In genomic region chr19:5367455-5367854, GRCm38 (mm10) we compare ENCODE assay signal across 9 mouse cellular contexts. TPM values are rescaled to one million over a fixed set of nuclear protein-coding genes. Genes with fewer than 3 reads are reported as not detected.
DNase-seq lines count a peak whose midpoint lies in the region; ATAC-seq and TF ChIP-seq lines count a peak whose summit lies in the region.
"Had no signal": no experiment of that assay in that cellular context is flagged by ENCODE, and none has a peak within 500 bp of the region (broad histone marks: within the 10 kb centered on the region; RNA-seq: fewer than 3 reads in every experiment).

No protein-coding gene starts in this region.

- no peak; the same call in 1 of the 2 replicates for TF ChIP-seq CTCF in left cerebral cortex, adult 2 months (IDR thresholded peaks at IDR 0.05)

- DNase-seq in left cerebral cortex, adult 2 months (ENCODE audit: extremely low spot score in 1 of 2, low spot score in 2 of 2): no peak
- no peak for DNase-seq in left cerebral cortex, postnatal 25 days (ENCODE audit: low spot score in 2 of 2)
- DNase-seq in adipocyte (ENCODE audit: low spot score): peak; percentile 45
- DNase-seq in cerebellum, adult 9-11 months: no peak
- DNase-seq in left cerebral cortex, adult 18-20 months (ENCODE audit: low spot score in 2 of 2): no peak

- peaks cover 23% of the 10 kb centered on the region for H3K4me1 ChIP-seq in hindbrain, embryonic 12.5 days
- peaks cover 24% of the 10 kb centered on the region for H3K4me1 ChIP-seq in midbrain, embryonic 13.5 days (replicated peaks)

- H3K36me3 ChIP-seq in hindbrain, embryonic 12.5 days: peaks cover 60% of the 10 kb centered on the region
- H3K36me3 ChIP-seq in midbrain, embryonic 13.5 days: peaks cover 62% of the 10 kb centered on the region

- no peak for ATAC-seq in hindbrain, embryonic 12.5 days (ENCODE audit: low FRiP score)
- ATAC-seq in midbrain, embryonic 13.5 days: no peak
- ATAC-seq in megakaryocyte-erythroid progenitor cell, adult 5-6 weeks (replicated peaks; ENCODE audit: low FRiP score, low TSS enrichment, poor library complexity, severe bottlenecking): no peak

- H3K4me3 ChIP-seq in left cerebral cortex, adult 2 months: peak overlapping the region; percentile 88
- H3K4me3 ChIP-seq in hindbrain, embryonic 12.5 days: peak overlapping the region; percentile 97
- H3K4me3 ChIP-seq in midbrain, embryonic 13.5 days (replicated peaks): peak overlapping the region; percentile 99

- no peaks in the 10 kb centered on the region for H3K27me3 ChIP-seq in hindbrain, embryonic 12.5 days
- H3K27me3 ChIP-seq in midbrain, embryonic 13.5 days: no peaks in the 10 kb centered on the region

- H3K27ac ChIP-seq in left cerebral cortex, adult 2 months: no peak overlapping the region; the same call in none of the 2 replicates
- peak overlapping the region; percentile 94 for H3K27ac ChIP-seq in hindbrain, embryonic 12.5 days
- peak overlapping the region; percentile 94 for H3K27ac ChIP-seq in midbrain, embryonic 13.5 days

- WGBS in hindbrain, embryonic 12.5 days: 9% methylated on average over 11 of the region's 11 CpGs
- 11% methylated on average over 11 of the region's 11 CpGs for WGBS in midbrain, embryonic 13.5 days

- no peaks in the 10 kb centered on the region for H3K9me3 ChIP-seq in hindbrain, embryonic 12.5 days (replicated peaks)
- H3K9me3 ChIP-seq in midbrain, embryonic 13.5 days: no peaks in the 10 kb centered on the region

- H3K4me2 ChIP-seq in hindbrain, embryonic 12.5 days (replicated peaks): peak overlapping the region; percentile 82
- peak overlapping the region; percentile 85 for H3K4me2 ChIP-seq in midbrain, embryonic 13.5 days (replicated peaks)

- H3K9ac ChIP-seq in hindbrain, embryonic 12.5 days: peak overlapping the region; percentile 93
- H3K9ac ChIP-seq in midbrain, embryonic 13.5 days (replicated peaks): peak overlapping the region; percentile 90

- intact Hi-C loops in left cerebral cortex, adult 2 months (cut with DNase I): loop anchor here (2.0 to 5.0 kb wide), 3 partner anchors 57 to 320 kb away; partner anchors contain the start of genes AI837181, Drap1, Map3k11 and Mus81
- intact Hi-C loops in left cerebral cortex, postnatal 25 days (cut with DNase I): loop anchor here (5.0 kb wide), 1 partner anchor 70 kb away; the partner anchor contains the start of genes Gal3st3 and Sf3b2

RNA-seq across cellular contexts. Expression of gene Banf1, which starts 0.5 kb away (rescaled TPM):
- 10 to 100 TPM; 75.5 to 82.2 TPM for total RNA-seq in left cerebral cortex, adult 2 months (2021)
- total RNA-seq in left cerebral cortex, postnatal 25 days (2021): 10 to 100 TPM; 83.4 to 84.4 TPM
- polyA plus RNA-seq in hindbrain, embryonic 12.5 days (2016; fragmentation: Nextera tagmentation; extraction: Ambion mirVana): 309 and 324 TPM in 2 replicates
- 366 and 375 TPM in 2 replicates for polyA plus RNA-seq in midbrain, embryonic 13.5 days (2015; fragmentation: Nextera tagmentation; extraction: Ambion mirVana)
- total RNA-seq in megakaryocyte-erythroid progenitor cell, adult 5-6 weeks (2014; fragmentation: Nextera tagmentation): 502 and 521 TPM in 2 replicates
- 59.8 and 86.9 TPM in 2 replicates for total RNA-seq in megakaryocyte-erythroid progenitor cell, adult 5-6 weeks (2017)
- 10 to 100 TPM; 83.5 to 84.2 TPM for total RNA-seq in left cerebral cortex, adult 18-20 months (2021)

RNA-seq across cellular contexts. Expression of gene Eif1ad, which starts 0.9 kb away (rescaled TPM):
- 10 to 100 TPM; 23.4 to 25.5 TPM for total RNA-seq in left cerebral cortex, adult 2 months (2021)
- 10 to 100 TPM; 24.9 to 25.6 TPM for total RNA-seq in left cerebral cortex, postnatal 25 days (2021)
- polyA plus RNA-seq in hindbrain, embryonic 12.5 days (2016; fragmentation: Nextera tagmentation; extraction: Ambion mirVana): 61.2 and 67.0 TPM in 2 replicates
- polyA plus RNA-seq in midbrain, embryonic 13.5 days (2015; fragmentation: Nextera tagmentation; extraction: Ambion mirVana): 63.7 and 64.0 TPM in 2 replicates
- total RNA-seq in megakaryocyte-erythroid progenitor cell, adult 5-6 weeks (2014; fragmentation: Nextera tagmentation): 50.1 and 56.4 TPM in 2 replicates
- 54.6 and 60.4 TPM in 2 replicates for total RNA-seq in megakaryocyte-erythroid progenitor cell, adult 5-6 weeks (2017)
- 10 to 100 TPM; 22.6 to 26.3 TPM for total RNA-seq in left cerebral cortex, adult 18-20 months (2021)

RNA-seq across cellular contexts. Expression of gene Cst6, which starts 18.1 kb away (rescaled TPM):
- total RNA-seq in left cerebral cortex, adult 2 months (2021): 10 to 100 TPM; 25.7 to 27.4 TPM
- total RNA-seq in left cerebral cortex, postnatal 25 days (2021): 10 to 100 TPM; 21.2 to 23.9 TPM
- polyA plus RNA-seq in hindbrain, embryonic 12.5 days (2016; fragmentation: Nextera tagmentation; extraction: Ambion mirVana): 3.0 and 3.6 TPM in 2 replicates
- polyA plus RNA-seq in midbrain, embryonic 13.5 days (2015; fragmentation: Nextera tagmentation; extraction: Ambion mirVana): 4.5 and 5.8 TPM in 2 replicates
- not detected in 2 replicates for total RNA-seq in megakaryocyte-erythroid progenitor cell, adult 5-6 weeks (2014; fragmentation: Nextera tagmentation)
- not detected in 2 replicates for total RNA-seq in megakaryocyte-erythroid progenitor cell, adult 5-6 weeks (2017)
- total RNA-seq in left cerebral cortex, adult 18-20 months (2021): 10 to 100 TPM; 25.4 to 26.9 TPM

RNA-seq across cellular contexts. Expression of gene Sart1, which starts 21.0 kb away (rescaled TPM):
- total RNA-seq in left cerebral cortex, adult 2 months (2021): 100 to 1,000 TPM in 1 of 2 experiments, 10 to 100 TPM in 1; 94.2 to 100 TPM
- total RNA-seq in left cerebral cortex, postnatal 25 days (2021): 10 to 100 TPM; 87.9 to 92.8 TPM
- 106 and 111 TPM in 2 replicates for polyA plus RNA-seq in hindbrain, embryonic 12.5 days (2016; fragmentation: Nextera tagmentation; extraction: Ambion mirVana)
- 74.3 and 78.8 TPM in 2 replicates for polyA plus RNA-seq in midbrain, embryonic 13.5 days (2015; fragmentation: Nextera tagmentation; extraction: Ambion mirVana)
- total RNA-seq in megakaryocyte-erythroid progenitor cell, adult 5-6 weeks (2014; fragmentation: Nextera tagmentation): 59.4 and 92.4 TPM in 2 replicates
- 82.3 and 123 TPM in 2 replicates for total RNA-seq in megakaryocyte-erythroid progenitor cell, adult 5-6 weeks (2017)
- 10 to 100 TPM; 78.4 to 88.6 TPM for total RNA-seq in left cerebral cortex, adult 18-20 months (2021)

RNA-seq across cellular contexts. Expression of gene Catsper1, which starts 31.9 kb away (rescaled TPM):
- total RNA-seq in left cerebral cortex, adult 2 months (2021): not detected
- total RNA-seq in left cerebral cortex, postnatal 25 days (2021): not detected
- polyA plus RNA-seq in hindbrain, embryonic 12.5 days (2016; fragmentation: Nextera tagmentation; extraction: Ambion mirVana): not detected in 2 replicates
- polyA plus RNA-seq in midbrain, embryonic 13.5 days (2015; fragmentation: Nextera tagmentation; extraction: Ambion mirVana): not detected in 2 replicates
- not detected in 2 replicates for total RNA-seq in megakaryocyte-erythroid progenitor cell, adult 5-6 weeks (2014; fragmentation: Nextera tagmentation)
- not detected in 2 replicates for total RNA-seq in megakaryocyte-erythroid progenitor cell, adult 5-6 weeks (2017)
- total RNA-seq in left cerebral cortex, adult 18-20 months (2021): not detected
- total RNA-seq: hematopoietic stem cell, adult 5-6 weeks had no signal

Comparison
In these comparisons a context has a peak if more than half of its experiments do, and no peak if none do; other contexts are left out.
1. RNA of gene Cst6, which starts 18.1 kb away (total RNA-seq): 25.7 to 27.4 TPM in left cerebral cortex, adult 2 months, 25.4 to 26.9 TPM in left cerebral cortex, adult 18-20 months and 21.2 to 23.9 TPM in left cerebral cortex, postnatal 25 days; not detected in megakaryocyte-erythroid progenitor cell, adult 5-6 weeks; every median in the first group is over 10 times any median in the second.
2. Peak in every context shown above with its lines, with median percentiles within 50 percentile points of each other: H3K4me3 ChIP-seq.